Mouse (Mus musculus): ENCODE data around the gene Arl13b.

GRCm38 (mm10) chr16:62753079-62753478 lies 93.8 kb downstream of the Arl13b start:
- TF ChIP-seq TAL1 (conservative IDR thresholded peaks at IDR 0.05; ENCODE audit: low read depth, low read length), result no peak
- no peak for TF ChIP-seq CTCF (IDR thresholded peaks at IDR 0.05; ENCODE audit: low read depth, low read length)
- TF ChIP-seq POLR2AphosphoS5 (IDR thresholded peaks at IDR 0.05; ENCODE audit: insufficient replicate concordance, low read depth, low read length), result no peak
- no peak for TF ChIP-seq GATA1 (IDR thresholded peaks at IDR 0.05; ENCODE audit: borderline replicate concordance, low read length)
- no peak for TF ChIP-seq GATA2 (IDR thresholded peaks at IDR 0.05; ENCODE audit: borderline replicate concordance, low read depth, low read length)
